Mouse (Mus musculus): Measurements from ENCODE around the gene Sema6d.

DNA sequence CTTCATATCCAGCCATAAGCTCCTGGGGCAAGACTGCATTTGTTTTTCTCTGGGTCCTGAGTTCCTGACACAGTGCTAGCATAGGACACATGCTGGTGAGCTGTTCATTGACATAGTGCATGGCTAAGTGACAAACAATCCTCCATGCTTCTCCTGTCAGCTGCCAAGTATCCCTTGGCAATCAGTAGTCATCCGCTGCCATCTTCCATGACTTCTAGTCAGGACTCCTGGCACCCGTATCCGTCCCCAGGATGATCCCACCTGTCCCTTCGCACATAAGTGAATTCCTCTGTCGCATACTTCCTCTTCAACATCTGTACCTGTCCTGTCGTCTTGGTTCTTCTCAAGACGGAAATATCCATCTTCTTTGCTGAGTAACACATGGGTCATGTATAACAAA lies 468.3 kb downstream of the Sema6d start:
- TF ChIP-seq POLR2A (IDR thresholded peaks at IDR 0.05; ENCODE audit: borderline replicate concordance, low read depth, low read length) (no peak), CTCF (IDR thresholded peaks at IDR 0.05; ENCODE audit: low read depth, low read length) (no peak)
